Mouse (Mus musculus): ENCODE measurements around the gene Ube2c. TPM values are rescaled to one million over a fixed set of nuclear protein-coding genes. Genes with fewer than 3 reads are reported as not detected.

Gene Ube2c
- total and polyA plus RNA-seq, 3 experiments = 1.5 to 7.3 (median 4.2) TPM

- Histone ChIP-seq H3K4me1 (ENCODE audit: control insufficient read depth, insufficient read depth, low read length) (peaks cover 3% of the 10 kb centered on the region), H3K9ac (ENCODE audit: low read depth, low read length) (no peak overlapping the region), H3K36me3 (ENCODE audit: control insufficient read depth, insufficient read depth, low read length) (no peaks in the 10 kb centered on the region), H3K79me2 (replicated peaks; ENCODE audit: control insufficient read depth, insufficient read depth, low read length) (peaks cover 1% of the 10 kb centered on the region; the same call in 1 of the 2 replicates), H3K4me3 (no peak overlapping the region), H3K27me3 (ENCODE audit: control insufficient read depth, insufficient read depth, low read length) (no peaks in the 10 kb centered on the region), H3K27ac (no peak overlapping the region)
- WGBS = 87% methylated on average over 16 of the region's 16 CpGs
- TF ChIP-seq CTCF (IDR thresholded peaks at IDR 0.05) = no peak
- no peak for TF ChIP-seq EP300 (IDR thresholded peaks at IDR 0.05; ENCODE audit: insufficient read depth, low read depth, low read length)
- no peak for TF ChIP-seq POLR2A (IDR thresholded peaks at IDR 0.05; ENCODE audit: insufficient read depth, low read depth, low read length)
- DNase-seq = no peak
- intact Hi-C loops (cut with DNase I) = no loop called here
Measured at GRCm38 (mm10) chr2:164803201-164803920, 33.7 kb downstream of the Ube2c start.

- Histone ChIP-seq H3K9ac (ENCODE audit: low read depth, low read length) (no peak overlapping the region), H3K79me2 (replicated peaks; ENCODE audit: control insufficient read depth, insufficient read depth, low read length) (peaks cover 1% of the 10 kb centered on the region; the same call in 1 of the 2 replicates), H3K27ac (no peak overlapping the region), H3K36me3 (ENCODE audit: control insufficient read depth, insufficient read depth, low read length) (no peaks in the 10 kb centered on the region), H3K27me3 (ENCODE audit: control insufficient read depth, insufficient read depth, low read length) (no peaks in the 10 kb centered on the region), H3K4me1 (ENCODE audit: control insufficient read depth, insufficient read depth, low read length) (peaks cover 3% of the 10 kb centered on the region), H3K4me3 (no peak overlapping the region; the same call in 1 of the 2 replicates)
- intact Hi-C loops (cut with DNase I) = loop anchor here (1.0 to 2.0 kb wide), 2 partner anchors 19 to 107 kb away; partner anchors contain the start of genes Zfp335 and Zswim1
- TF ChIP-seq EP300 (IDR thresholded peaks at IDR 0.05; ENCODE audit: insufficient read depth, low read depth, low read length) (no peak), CTCF (IDR thresholded peaks at IDR 0.05) (no peak), POLR2A (IDR thresholded peaks at IDR 0.05; ENCODE audit: insufficient read depth, low read depth, low read length) (no peak)
- WGBS = 36% methylated on average over 1 of the region's 1 CpGs
- DNase-seq = no peak
Measured at GRCm38 (mm10) chr2:164803921-164804313, 34.2 kb downstream of the Ube2c start.

GRCm38 (mm10) chr2:164804533-164805331 is 35.0 kb downstream of the Ube2c start, which contains the start of the genes Acot8 and Zswim3:
TSS of gene Acot8 (minus strand) at chr2:164804882.
TSS of gene Zswim3 (plus strand) at chr2:164805098.
- no peaks in the 10 kb centered on the region for H3K27me3 ChIP-seq (ENCODE audit: control insufficient read depth, insufficient read depth, low read length)
- peak within 1 kb of the TSS; percentile 66 for H3K4me3 ChIP-seq
- intact Hi-C loops (cut with DNase I) = loop anchor here (1.0 to 2.0 kb wide), 2 partner anchors 18 to 107 kb away; partner anchors contain the start of genes Zfp335 and Zswim1
- H3K27ac ChIP-seq = peak within 1 kb of the TSS; percentile 94
- H3K36me3 ChIP-seq (ENCODE audit: control insufficient read depth, insufficient read depth, low read length) = no peaks in the 10 kb centered on the region
- peak; percentile 98 for DNase-seq
- H3K9ac ChIP-seq (ENCODE audit: low read depth, low read length) = peak within 1 kb of the TSS; percentile 80
- H3K79me2 ChIP-seq (replicated peaks; ENCODE audit: control insufficient read depth, insufficient read depth, low read length) = peaks cover 1% of the 10 kb centered on the region; the same call in 1 of the 2 replicates
- TF ChIP-seq POLR2A (IDR thresholded peaks at IDR 0.05; ENCODE audit: insufficient read depth, low read depth, low read length) = peak; percentile 97
- TF ChIP-seq EP300 (IDR thresholded peaks at IDR 0.05; ENCODE audit: insufficient read depth, low read depth, low read length) = 0 out of 2 replicates have a peak, but pooled peaks have one; percentile 24
- TF ChIP-seq CTCF (IDR thresholded peaks at IDR 0.05) = no peak
- peaks cover 3% of the 10 kb centered on the region for H3K4me1 ChIP-seq (ENCODE audit: control insufficient read depth, insufficient read depth, low read length)
- under 1% methylated on average over 47 of the region's 47 CpGs for WGBS

GRCm38 (mm10) chr2:164805332-164805718 is 35.6 kb downstream of the Ube2c start:
- TF ChIP-seq EP300 (IDR thresholded peaks at IDR 0.05; ENCODE audit: insufficient read depth, low read depth, low read length) (no peak), POLR2A (IDR thresholded peaks at IDR 0.05; ENCODE audit: insufficient read depth, low read depth, low read length) (no peak), CTCF (IDR thresholded peaks at IDR 0.05) (no peak)
- H3K79me2 ChIP-seq (replicated peaks; ENCODE audit: control insufficient read depth, insufficient read depth, low read length) = peaks cover 1% of the 10 kb centered on the region; the same call in 1 of the 2 replicates
- peak overlapping the region; percentile 68 for H3K9ac ChIP-seq (ENCODE audit: low read depth, low read length)
- H3K36me3 ChIP-seq (ENCODE audit: control insufficient read depth, insufficient read depth, low read length) = no peaks in the 10 kb centered on the region
- H3K4me3 ChIP-seq = peak overlapping the region; percentile 66
- peak overlapping the region; percentile 94 for H3K27ac ChIP-seq
- H3K4me1 ChIP-seq (ENCODE audit: control insufficient read depth, insufficient read depth, low read length) = peaks cover 3% of the 10 kb centered on the region
- no peaks in the 10 kb centered on the region for H3K27me3 ChIP-seq (ENCODE audit: control insufficient read depth, insufficient read depth, low read length)
- 3% methylated on average over 21 of the region's 21 CpGs for WGBS
- intact Hi-C loops (cut with DNase I) = loop anchor here (2.0 kb wide), 1 partner anchor 17 kb away; the partner anchor contains the start of gene Zswim1
- no peak for DNase-seq

- Histone ChIP-seq H3K4me3 (no peak overlapping the region), H3K4me1 (ENCODE audit: control insufficient read depth, insufficient read depth, low read length) (peaks cover 3% of the 10 kb centered on the region), H3K36me3 (ENCODE audit: control insufficient read depth, insufficient read depth, low read length) (no peaks in the 10 kb centered on the region), H3K27me3 (ENCODE audit: control insufficient read depth, insufficient read depth, low read length) (no peaks in the 10 kb centered on the region), H3K79me2 (replicated peaks; ENCODE audit: control insufficient read depth, insufficient read depth, low read length) (peaks cover 1% of the 10 kb centered on the region; the same call in 1 of the 2 replicates), H3K27ac (no peak overlapping the region), H3K9ac (ENCODE audit: low read depth, low read length) (no peak overlapping the region)
- no peak for DNase-seq
- 76% methylated on average over 7 of the region's 7 CpGs for WGBS
- no peak for TF ChIP-seq EP300 (IDR thresholded peaks at IDR 0.05; ENCODE audit: insufficient read depth, low read depth, low read length)
- TF ChIP-seq POLR2A (IDR thresholded peaks at IDR 0.05; ENCODE audit: insufficient read depth, low read depth, low read length) = no peak
- no peak for TF ChIP-seq CTCF (IDR thresholded peaks at IDR 0.05)
- intact Hi-C loops (cut with DNase I) = no loop called here
Measured at GRCm38 (mm10) chr2:164806614-164807013, 36.9 kb downstream of the Ube2c start.

Data from heart, adult 2 months (tissue).